Mouse (Mus musculus) liver, embryonic 11.5 days (tissue): Measurements from ENCODE around the gene Zfp36l2. TPM values are rescaled to one million over a fixed set of nuclear protein-coding genes. Genes with fewer than 3 reads are reported as not detected.
A peak's percentile ranks its signal among the peaks of the same experiment; 100 is the strongest.

ENCODE experiments used
- ATAC-seq: fragments of 200-750 bp; cut with Nextera tagmentation; replicated peaks from 2 replicates; pipeline ENCODE4 v1.8.0; 2017; ENCODE audit warnings: moderate number of reproducible peaks, mild to moderate bottlenecking, moderate TSS enrichment, moderate library complexity; ENCODE audit not compliant: low FRiP score
- DNase-seq: peaks from one replicate; pipeline ENCODE4 v3.0.0-alpha.2; 2017; ENCODE audit warnings: low spot score
- H3K27ac ChIP-seq: fragments of 300-500 bp; sonication (generic); 2 replicates; pipeline ENCODE4 v1.5.1; 2014; ENCODE audit warnings: mild to moderate bottlenecking, low read depth, low read length, control low read depth
- H3K27me3 ChIP-seq: fragments of 300-500 bp; sonication (generic); replicated peaks from 2 replicates; pipeline ENCODE4 v1.6.1; 2014; ENCODE audit warnings: low read length, mixed read lengths; ENCODE audit not compliant: control insufficient read depth, insufficient read depth
- H3K36me3 ChIP-seq: fragments of 300-500 bp; sonication (generic); 2 replicates; pipeline ENCODE4 v1.6.1; 2014; ENCODE audit warnings: mild to moderate bottlenecking, low read length, moderate library complexity, mixed read lengths; ENCODE audit not compliant: control insufficient read depth, insufficient read depth
- H3K4me1 ChIP-seq: fragments of 300-500 bp; sonication (generic); replicated peaks from 2 replicates; pipeline ENCODE4 v1.6.1; 2014; ENCODE audit warnings: low read length, mixed read lengths; ENCODE audit not compliant: control insufficient read depth, insufficient read depth
- H3K4me2 ChIP-seq: fragments of 300-500 bp; sonication (generic); 2 replicates; pipeline ENCODE4 v1.6.1; 2014; ENCODE audit warnings: mild to moderate bottlenecking, control low read depth, moderate library complexity
- H3K4me3 ChIP-seq: fragments of 300-500 bp; sonication (generic); 2 replicates; pipeline ENCODE4 v1.5.1; 2014; ENCODE audit warnings: low read depth, low read length, control low read depth
- H3K9ac ChIP-seq: fragments of 300-500 bp; sonication (generic); 2 replicates; pipeline ENCODE4 v1.6.1; 2014; ENCODE audit warnings: low read depth, low read length, control low read depth
- H3K9me3 ChIP-seq: fragments of 300-500 bp; sonication (generic); 2 replicates; pipeline ENCODE4 v1.6.1; 2016; ENCODE audit warnings: low read length, inconsistent platforms, mixed read lengths; ENCODE audit not compliant: control insufficient read depth
- WGBS: fragments of 180-500 bp; shearing (Covaris S2); extraction: QIAGEN DNeasy Blood & Tissue Kit; methylation state at CpG from one replicate; pipeline ENCODE4 v1.1.7; 2014; 5-methylcytosine and 5-hydroxymethylcytosine counted together
- polyA plus RNA-seq: library from polyadenylated mRNA; unstranded; fragments of >200 nt; fragmentation: Nextera tagmentation; extraction: Ambion mirVana; gene quantifications from 2 replicates; pipeline ENCODE4 v1.2.1, GENCODE M21; 2014

Zfp36l2 gene
- polyA plus RNA-seq, 1 experiment from 2014 or later = 24.7 TPM

DNA sequence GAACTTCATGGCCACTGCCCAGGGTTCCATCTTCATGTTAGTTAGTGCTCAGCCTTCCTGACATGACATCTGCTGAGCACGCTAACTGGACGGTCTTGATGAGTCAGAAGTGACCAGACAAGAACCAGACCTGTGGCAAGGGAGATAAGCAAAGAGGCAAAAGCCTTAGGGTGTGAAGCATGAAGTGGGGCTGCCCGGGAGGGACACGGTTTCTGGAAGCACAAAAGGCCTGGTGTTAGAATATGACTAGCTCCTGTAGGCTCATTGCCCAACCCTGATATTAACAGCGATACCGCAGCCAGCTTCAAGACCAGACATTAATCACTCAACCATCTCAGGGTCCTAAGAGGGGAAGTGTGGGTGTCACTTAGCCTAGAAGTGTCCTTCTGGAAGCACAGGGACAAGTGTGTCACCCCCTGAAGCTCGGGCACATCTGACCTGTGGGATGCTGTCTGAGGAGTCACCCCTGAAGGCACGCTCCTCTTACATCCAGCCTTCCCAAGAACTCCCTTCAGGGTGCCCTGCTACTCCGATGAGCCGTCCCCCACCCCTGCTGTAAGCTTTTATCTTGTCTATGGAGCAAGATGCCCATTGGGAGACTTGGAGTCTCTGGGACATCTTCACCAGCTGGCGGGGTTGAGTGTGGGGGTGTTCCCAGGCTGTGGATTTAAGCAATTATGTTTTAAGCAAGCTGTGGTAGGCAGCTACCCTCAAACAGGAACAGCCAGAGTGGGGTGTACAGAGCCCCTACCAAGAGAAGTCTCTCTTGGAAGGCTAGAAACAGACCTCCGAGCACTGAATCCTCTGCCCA, 34.6 kb downstream of the Zfp36l2 start:
- Histone ChIP-seq H3K4me1 (peaks cover 91% of the 10 kb centered on the region), H3K9me3 (no peaks in the 10 kb centered on the region), H3K9ac (peak overlapping the region; percentile 44), H3K4me3 (no peak overlapping the region), H3K27ac (peak overlapping the region; percentile 92), H3K27me3 (no peaks in the 10 kb centered on the region), H3K4me2 (peak overlapping the region; percentile 2; the same call in 1 of the 2 replicates), H3K36me3 (no peaks in the 10 kb centered on the region)
- peak; percentile 39 for DNase-seq
- ATAC-seq = peak; percentile 56
- 45% methylated on average over 12 of the region's 12 CpGs for WGBS

DNA sequence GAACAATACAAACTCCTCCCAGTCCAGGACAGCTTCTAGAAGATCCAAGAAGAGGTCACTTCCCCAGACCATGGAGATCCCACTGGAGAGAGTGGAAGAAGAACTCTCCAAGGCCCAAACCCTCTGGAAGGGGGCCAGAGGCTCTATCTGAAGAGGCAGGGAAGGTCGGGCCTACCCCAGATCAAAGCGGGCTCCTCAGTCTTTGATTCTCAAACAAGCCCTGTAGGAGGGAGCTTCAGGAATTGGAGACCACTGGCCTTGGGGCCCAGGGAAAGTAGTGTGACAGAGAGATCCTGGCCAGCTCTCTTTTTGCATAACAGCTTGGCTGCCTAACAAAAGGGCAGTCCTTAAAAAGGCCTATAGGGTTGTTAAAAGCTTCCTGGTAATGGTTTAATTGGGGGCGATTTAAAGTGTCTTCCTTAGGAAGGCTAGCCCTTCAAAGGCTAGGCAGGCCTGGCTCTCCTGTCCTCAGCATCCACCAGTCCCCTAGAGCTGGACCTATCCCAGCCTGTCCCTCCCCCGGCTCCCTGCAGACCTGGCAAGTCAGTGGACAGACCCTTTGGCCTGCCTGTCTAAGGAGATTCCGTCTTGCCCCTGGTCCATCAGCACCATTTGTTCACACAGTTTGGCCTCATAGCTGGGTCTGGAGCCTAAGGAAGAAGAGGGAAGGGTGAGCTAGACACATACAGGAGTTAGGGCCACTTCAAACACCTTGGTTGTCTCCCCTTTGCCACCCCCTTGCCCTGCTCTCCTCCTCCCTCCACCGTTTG, 35.4 kb downstream of the Zfp36l2 start:
- WGBS = 45% methylated on average over 6 of the region's 6 CpGs
- H3K9ac ChIP-seq = peak overlapping the region; percentile 35

DNA sequence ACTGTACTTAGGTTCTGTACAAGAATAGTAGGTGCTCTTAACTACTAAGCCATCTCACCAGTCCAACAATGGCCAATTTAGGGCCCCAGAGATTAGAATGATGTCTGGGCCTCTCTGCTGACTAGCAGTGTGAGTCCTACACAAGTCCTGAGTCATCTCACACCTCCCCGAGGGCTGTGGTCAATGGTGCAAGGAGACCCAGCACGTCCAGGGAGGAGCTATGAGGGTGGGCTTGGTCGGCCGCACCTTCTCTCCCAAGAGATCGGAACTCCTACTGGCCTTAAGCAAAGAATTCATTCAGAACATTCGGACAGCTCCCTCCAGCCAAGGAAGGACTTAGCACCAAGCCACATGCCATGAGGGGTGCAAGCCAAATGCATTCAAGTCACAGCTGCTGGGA, 36.4 kb downstream of the Zfp36l2 start:
- peak overlapping the region; percentile 92 for H3K27ac ChIP-seq
- no peak overlapping the region for H3K4me2 ChIP-seq
- no peak for ATAC-seq
- peak overlapping the region; percentile 31; the same call in 1 of the 2 replicates for H3K9ac ChIP-seq
- no peaks in the 10 kb centered on the region for H3K36me3 ChIP-seq
- H3K4me3 ChIP-seq = no peak overlapping the region
- no peak for DNase-seq
- WGBS = 59% methylated on average over 6 of the region's 6 CpGs
- H3K27me3 ChIP-seq = no peaks in the 10 kb centered on the region
- peaks cover 92% of the 10 kb centered on the region for H3K4me1 ChIP-seq
- H3K9me3 ChIP-seq = no peaks in the 10 kb centered on the region

More for the DNA sequence above, 35.4 kb downstream of the Zfp36l2 start:
- H3K27ac ChIP-seq = peak overlapping the region; percentile 92
- no peak for ATAC-seq
- 0 out of 2 replicates have a peak overlapping the region, but pooled peaks have one; percentile 2 for H3K4me2 ChIP-seq
- no peak overlapping the region for H3K4me3 ChIP-seq
- H3K36me3 ChIP-seq = no peaks in the 10 kb centered on the region
- H3K27me3 ChIP-seq = no peaks in the 10 kb centered on the region
- peak; percentile 28 for DNase-seq
- peaks cover 90% of the 10 kb centered on the region for H3K4me1 ChIP-seq
- no peaks in the 10 kb centered on the region for H3K9me3 ChIP-seq

DNA sequence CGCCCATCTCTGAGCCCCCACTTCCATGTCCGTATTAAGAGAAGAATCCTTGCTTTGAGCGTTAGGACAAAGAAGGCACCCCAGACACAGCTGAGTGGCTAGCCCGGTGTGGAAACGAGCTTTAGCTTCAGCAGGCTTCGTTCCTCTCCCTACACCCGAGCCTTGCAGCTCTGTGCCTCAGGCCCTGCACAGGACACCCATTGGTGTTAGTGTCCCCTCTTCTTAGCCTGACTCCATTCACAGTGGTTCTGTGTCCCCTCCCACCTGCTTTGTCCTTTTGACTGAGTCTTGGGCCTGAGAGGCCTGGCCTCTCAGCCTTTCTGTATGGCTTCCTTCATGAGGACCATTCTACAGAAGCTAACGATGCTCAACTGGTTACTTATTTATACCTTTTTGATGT, 37.5 kb downstream of the Zfp36l2 start:
- H3K4me2 ChIP-seq = no peak overlapping the region
- no peaks in the 10 kb centered on the region for H3K27me3 ChIP-seq
- no peaks in the 10 kb centered on the region for H3K9me3 ChIP-seq
- H3K4me3 ChIP-seq = no peak overlapping the region
- 79% methylated on average over 8 of the region's 8 CpGs for WGBS
- H3K36me3 ChIP-seq = no peaks in the 10 kb centered on the region
- peak overlapping the region; percentile 21; the same call in 1 of the 2 replicates for H3K9ac ChIP-seq
- no peak for ATAC-seq
- no peak for DNase-seq
- peak overlapping the region; percentile 99 for H3K27ac ChIP-seq
- H3K4me1 ChIP-seq = peaks cover 95% of the 10 kb centered on the region

DNA sequence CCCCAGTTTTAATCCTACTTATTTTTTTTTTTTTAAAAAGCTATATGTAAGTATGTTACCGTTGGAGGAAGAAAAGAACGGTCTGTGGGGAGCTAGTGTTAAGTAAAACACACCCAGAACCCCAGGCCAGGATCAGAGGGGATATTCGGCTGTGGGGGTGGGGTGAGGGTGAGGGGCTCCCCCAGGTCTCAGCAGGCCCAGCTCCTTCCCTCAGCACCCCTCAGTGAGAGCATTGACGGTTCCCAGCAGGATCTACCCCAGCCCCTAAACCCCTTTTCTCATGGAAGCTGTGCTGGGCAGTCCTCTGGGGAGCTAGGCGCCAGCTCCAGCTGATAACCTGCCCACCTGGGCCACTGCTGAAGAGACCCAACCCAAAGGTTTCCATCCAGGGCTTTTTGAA, 38.2 kb downstream of the Zfp36l2 start:
- peak overlapping the region; percentile 42 for H3K9ac ChIP-seq
- H3K27ac ChIP-seq = peak overlapping the region; percentile 99
- ATAC-seq = no peak
- peaks cover 95% of the 10 kb centered on the region for H3K4me1 ChIP-seq
- no peak overlapping the region for H3K4me3 ChIP-seq
- no peaks in the 10 kb centered on the region for H3K9me3 ChIP-seq
- no peak overlapping the region for H3K4me2 ChIP-seq
- DNase-seq = no peak
- H3K36me3 ChIP-seq = no peaks in the 10 kb centered on the region
- 59% methylated on average over 5 of the region's 5 CpGs for WGBS
- no peaks in the 10 kb centered on the region for H3K27me3 ChIP-seq

DNA sequence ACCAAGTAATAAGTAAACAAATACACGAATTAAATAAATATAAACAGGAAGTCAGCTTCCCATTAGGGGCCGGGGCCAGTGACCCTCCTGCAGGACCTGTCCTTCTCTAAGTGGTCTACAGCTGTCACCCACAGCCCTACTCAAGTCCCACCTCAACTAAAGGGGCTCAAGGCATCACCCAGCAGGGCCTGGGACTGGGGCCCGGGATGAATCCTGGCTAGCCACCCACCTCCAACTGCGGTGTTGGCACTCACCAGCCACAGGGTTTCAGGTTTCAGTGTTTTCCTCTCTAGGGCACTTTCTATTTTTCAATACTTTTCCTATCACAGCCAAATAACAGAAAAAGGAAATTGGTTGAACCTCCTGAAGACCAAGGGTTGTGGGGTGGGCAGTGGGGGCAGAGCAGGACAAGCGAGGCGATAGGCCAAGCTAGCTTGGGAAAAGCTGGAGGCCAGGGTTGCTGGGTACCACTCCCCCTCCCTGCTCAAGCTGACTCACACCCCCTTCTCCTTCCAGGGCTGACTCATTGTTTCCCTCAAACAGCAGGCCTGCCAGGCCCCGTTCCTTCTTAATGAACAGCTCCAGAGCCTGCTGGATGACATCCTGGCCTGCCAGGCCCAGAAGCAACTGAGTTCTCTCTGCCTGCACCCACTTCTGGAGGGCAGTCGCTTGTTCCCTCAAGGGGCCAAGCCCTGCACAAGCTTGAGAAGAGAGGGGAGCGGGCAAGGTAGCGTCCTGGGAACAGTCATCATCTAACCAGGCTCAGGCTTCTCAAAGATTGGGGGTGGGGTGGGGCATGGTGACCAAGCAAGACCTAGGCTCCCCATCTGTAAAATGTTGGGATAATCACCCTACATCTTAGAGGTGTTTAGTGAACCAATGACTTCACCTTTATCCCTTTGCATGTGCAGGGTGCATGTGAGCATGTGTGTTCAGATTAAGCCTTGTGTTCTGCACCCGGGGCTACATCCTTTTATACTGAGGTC, 39.0 kb downstream of the Zfp36l2 start:
- H3K9ac ChIP-seq = peak overlapping the region; percentile 30
- H3K27ac ChIP-seq = peak overlapping the region; percentile 99
- H3K4me2 ChIP-seq = peak overlapping the region; percentile 74
- no peaks in the 10 kb centered on the region for H3K27me3 ChIP-seq
- ATAC-seq = peak; percentile 10; the same call in 1 of the 2 replicates
- H3K4me1 ChIP-seq = peaks cover 94% of the 10 kb centered on the region
- H3K9me3 ChIP-seq = no peaks in the 10 kb centered on the region
- no peaks in the 10 kb centered on the region for H3K36me3 ChIP-seq
- no peak for DNase-seq
- H3K4me3 ChIP-seq = no peak overlapping the region
- 36% methylated on average over 11 of the region's 11 CpGs for WGBS

DNA sequence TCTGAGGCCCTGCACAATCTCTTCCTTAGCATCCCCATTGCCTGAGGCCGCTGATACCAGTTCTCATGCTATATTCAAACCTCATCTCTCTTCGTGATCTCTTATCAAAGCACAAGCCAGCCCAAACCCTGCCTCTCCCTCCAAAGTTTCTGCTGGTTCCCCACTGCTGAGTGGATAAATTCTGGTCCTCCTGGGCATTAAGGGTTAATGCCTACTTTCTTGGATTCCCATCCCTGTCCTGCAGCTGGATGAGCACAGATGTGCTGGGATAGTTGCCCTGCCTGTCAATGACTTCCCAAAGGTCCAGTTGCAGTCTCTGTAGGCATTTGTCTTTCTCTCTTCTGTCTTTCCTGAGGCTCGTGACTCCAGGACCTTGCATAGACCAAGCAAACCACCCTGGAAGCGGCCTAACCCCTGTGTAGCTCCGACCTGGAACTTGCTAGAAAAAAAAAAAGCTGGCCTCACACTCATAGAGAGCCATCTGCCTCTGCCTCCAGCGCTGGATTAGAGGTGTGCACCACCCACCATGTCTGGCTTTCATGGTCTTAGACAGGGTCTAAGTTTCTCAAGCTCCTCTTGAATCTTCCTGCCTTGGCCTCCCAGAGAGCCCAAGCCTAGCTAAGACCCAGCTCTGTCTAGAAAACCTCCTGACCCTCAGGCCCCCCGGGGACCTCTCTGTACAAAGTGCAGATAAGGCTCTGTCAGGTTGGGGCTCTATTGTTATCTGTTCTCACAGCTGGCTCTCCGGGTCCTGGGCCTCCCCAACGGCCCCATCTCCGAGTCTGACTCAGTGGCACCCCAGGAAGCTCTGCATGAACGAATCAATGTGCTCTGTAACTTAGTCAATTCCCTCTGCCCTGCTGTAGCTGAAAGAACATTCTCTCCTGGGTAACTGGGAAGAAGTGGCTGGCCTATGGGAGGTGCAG, 40.3 kb downstream of the Zfp36l2 start:
- 24% methylated on average over 11 of the region's 11 CpGs for WGBS
- no peaks in the 10 kb centered on the region for H3K27me3 ChIP-seq
- ATAC-seq = peak; percentile 90
- H3K4me1 ChIP-seq = peaks cover 94% of the 10 kb centered on the region
- H3K9ac ChIP-seq = peak overlapping the region; percentile 68
- H3K36me3 ChIP-seq = no peaks in the 10 kb centered on the region
- H3K4me2 ChIP-seq = peak overlapping the region; percentile 74
- peak overlapping the region; percentile 34 for H3K4me3 ChIP-seq
- H3K27ac ChIP-seq = peak overlapping the region; percentile 99
- no peak for DNase-seq
- no peaks in the 10 kb centered on the region for H3K9me3 ChIP-seq
